Mouse (Mus musculus) megakaryocyte, embryonic 14.5 days (primary cell): ENCODE results near the gene Lrmda.

Experiments used
- FLI1 ChIP-seq: IDR thresholded peaks from 2 replicates; pipeline ENCODE4 v1.6.1; 2012; ENCODE audit warnings: low read length, inconsistent platforms, mixed read lengths
- GATA1 ChIP-seq: IDR thresholded peaks from 3 replicates; pipeline ENCODE4 v1.6.1; 2012; ENCODE audit warnings: mixed read lengths, low read length, inconsistent platforms, borderline replicate concordance

DNA sequence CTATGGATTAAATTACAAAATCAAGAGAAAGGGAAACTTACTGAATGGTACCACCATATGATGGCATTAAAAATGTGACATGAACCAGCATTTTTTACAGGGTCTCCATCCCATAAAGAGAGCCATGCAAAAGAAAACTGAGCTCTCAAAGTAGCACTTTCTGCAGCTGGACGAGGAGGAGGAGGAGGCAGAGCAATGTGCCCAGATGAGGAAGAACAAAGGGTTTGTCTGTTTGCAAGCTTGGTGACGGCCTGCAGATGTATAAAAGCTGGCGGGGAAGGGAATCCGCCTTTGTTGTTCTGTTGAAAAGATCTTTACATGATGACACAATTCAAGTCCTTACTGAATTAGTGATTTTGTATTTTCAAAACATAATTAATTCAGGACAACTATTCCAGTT, 841.1 kb downstream of the Lrmda start:
- TF ChIP-seq GATA1 (no peak), FLI1 (no peak)
